Mouse (Mus musculus) midbrain, embryonic 13.5 days (tissue): ENCODE data around the gene Car8. TPM values are rescaled to one million over a fixed set of nuclear protein-coding genes. Genes with fewer than 3 reads are reported as not detected.

Experiments
- ATAC-seq: fragments of 200-750 bp; cut with Nextera tagmentation; 2 replicates; pipeline ENCODE4 v1.8.0; 2017; ENCODE audit warnings: mild to moderate bottlenecking, moderate TSS enrichment, moderate library complexity
- H3K27ac ChIP-seq: fragments of 300-500 bp; sonication (generic); 2 replicates; pipeline ENCODE4 v1.5.1; 2015; ENCODE audit warnings: inconsistent platforms, mild to moderate bottlenecking, moderate library complexity
- H3K27me3 ChIP-seq: fragments of 300-500 bp; sonication (generic); 2 replicates; pipeline ENCODE4 v1.6.1; 2015; ENCODE audit warnings: mild to moderate bottlenecking, inconsistent platforms
- H3K36me3 ChIP-seq: fragments of 300-500 bp; sonication (generic); 2 replicates; pipeline ENCODE4 v1.6.1; 2015; ENCODE audit warnings: mild to moderate bottlenecking, inconsistent platforms
- H3K4me1 ChIP-seq: fragments of 300-500 bp; sonication (generic); replicated peaks from 2 replicates; pipeline ENCODE4 v1.6.1; 2015; ENCODE audit warnings: inconsistent platforms
- H3K4me2 ChIP-seq: fragments of 300-500 bp; sonication (generic); replicated peaks from 2 replicates; pipeline ENCODE4 v1.6.1; 2015; ENCODE audit warnings: moderate library complexity, mild to moderate bottlenecking, inconsistent platforms
- H3K4me3 ChIP-seq: fragments of 300-500 bp; sonication (generic); replicated peaks from 2 replicates; pipeline ENCODE4 v1.5.1; 2015; ENCODE audit warnings: mild to moderate bottlenecking, inconsistent platforms
- H3K9ac ChIP-seq: fragments of 300-500 bp; sonication (generic); replicated peaks from 2 replicates; pipeline ENCODE4 v1.6.1; 2015; ENCODE audit warnings: mild to moderate bottlenecking, inconsistent platforms
- H3K9me3 ChIP-seq: fragments of 300-500 bp; sonication (generic); 2 replicates; pipeline ENCODE4 v1.6.1; 2016; ENCODE audit warnings: mild to moderate bottlenecking, inconsistent platforms
- WGBS: fragments of 180-500 bp; shearing (Covaris S2); methylation state at CpG from one replicate; pipeline ENCODE4 v1.1.7; 2015; 5-methylcytosine and 5-hydroxymethylcytosine counted together
- polyA plus RNA-seq: library from polyadenylated mRNA; unstranded; fragments of >200 nt; fragmentation: Nextera tagmentation; extraction: Ambion mirVana; gene quantifications from 2 replicates; pipeline ENCODE4 v1.2.1, GENCODE M21; 2015

Car8 gene
- polyA plus RNA-seq, 1 experiment from 2014 or later, result 1.5 TPM

DNA sequence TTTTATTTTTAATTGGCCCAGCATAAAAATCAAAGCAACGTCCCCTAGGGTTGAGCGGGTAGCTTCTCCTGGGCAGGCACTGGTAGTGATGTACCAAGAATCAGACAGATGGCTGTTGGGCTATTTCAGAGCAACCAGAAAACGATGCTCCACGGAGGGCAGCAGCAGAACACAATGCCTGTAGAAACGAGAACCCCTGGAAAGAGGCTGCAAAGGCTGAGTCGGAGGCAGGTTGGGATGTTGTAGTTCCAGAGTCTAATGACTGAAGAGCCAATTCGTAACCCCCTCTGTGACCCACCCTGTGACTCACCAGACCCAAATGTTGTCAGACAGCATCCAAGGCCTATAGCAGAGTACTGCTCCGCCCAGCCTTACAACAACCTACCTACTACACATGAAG lies 19.9 kb downstream of the Car8 start:
- Histone ChIP-seq H3K4me1 (no peaks in the 10 kb centered on the region), H3K27ac (no peak overlapping the region), H3K4me3 (no peak overlapping the region), H3K9me3 (no peaks in the 10 kb centered on the region), H3K4me2 (no peak overlapping the region), H3K36me3 (no peaks in the 10 kb centered on the region), H3K9ac (no peak overlapping the region), H3K27me3 (no peaks in the 10 kb centered on the region)
- ATAC-seq, result no peak
- WGBS, result 92% methylated on average over 8 of the region's 8 CpGs

DNA sequence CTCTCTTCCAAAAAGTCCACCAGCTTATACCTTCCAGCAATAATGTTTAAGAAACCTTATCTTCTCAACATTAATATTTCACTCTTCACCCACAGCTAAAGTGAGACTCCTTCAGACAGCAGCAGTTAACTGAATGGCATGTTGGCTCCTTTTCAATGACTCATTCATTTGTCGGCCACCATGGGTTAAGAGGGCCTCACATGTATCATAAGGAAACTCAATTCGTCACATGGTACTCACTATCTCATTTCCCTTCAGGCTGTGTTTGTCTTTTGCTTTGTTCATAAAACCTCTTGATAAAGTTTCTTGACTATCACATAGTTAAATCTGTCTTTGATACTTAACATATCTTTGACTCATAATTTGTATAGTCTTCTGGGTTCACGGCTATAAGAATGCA lies 20.8 kb downstream of the Car8 start:
- H3K27ac ChIP-seq, result no peak overlapping the region
- H3K27me3 ChIP-seq, result no peaks in the 10 kb centered on the region
- H3K36me3 ChIP-seq, result no peaks in the 10 kb centered on the region
- H3K4me3 ChIP-seq, result no peak overlapping the region
- H3K9ac ChIP-seq, result no peak overlapping the region
- ATAC-seq, result no peak
- no peaks in the 10 kb centered on the region for H3K4me1 ChIP-seq
- WGBS, result 86% methylated on average over 3 of the region's 3 CpGs
- no peaks in the 10 kb centered on the region for H3K9me3 ChIP-seq
- H3K4me2 ChIP-seq, result no peak overlapping the region

DNA sequence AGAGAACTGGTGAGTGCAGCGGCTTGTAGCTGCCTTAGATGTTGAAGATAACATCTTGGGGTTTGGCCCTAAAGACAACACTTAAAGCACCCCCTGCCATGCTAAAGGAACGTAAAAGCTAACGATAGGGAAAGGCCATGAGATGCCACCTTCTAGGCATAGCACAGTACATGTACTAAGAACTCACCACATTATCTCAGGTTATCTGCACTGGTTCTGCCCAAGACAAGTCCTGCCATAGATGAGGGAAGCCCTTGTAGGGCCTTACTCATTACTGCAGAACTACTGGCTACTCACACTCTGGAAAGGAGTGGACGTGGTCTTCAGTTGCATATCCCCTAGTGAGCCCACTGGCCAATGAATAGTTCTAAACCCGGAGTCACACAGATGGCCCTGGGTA lies 21.6 kb downstream of the Car8 start:
- 82% methylated on average over 5 of the region's 5 CpGs for WGBS
- no peak for ATAC-seq
- Histone ChIP-seq H3K27ac (no peak overlapping the region), H3K9ac (no peak overlapping the region), H3K4me3 (no peak overlapping the region), H3K36me3 (no peaks in the 10 kb centered on the region), H3K4me1 (no peaks in the 10 kb centered on the region), H3K27me3 (no peaks in the 10 kb centered on the region), H3K4me2 (no peak overlapping the region), H3K9me3 (no peaks in the 10 kb centered on the region)

DNA sequence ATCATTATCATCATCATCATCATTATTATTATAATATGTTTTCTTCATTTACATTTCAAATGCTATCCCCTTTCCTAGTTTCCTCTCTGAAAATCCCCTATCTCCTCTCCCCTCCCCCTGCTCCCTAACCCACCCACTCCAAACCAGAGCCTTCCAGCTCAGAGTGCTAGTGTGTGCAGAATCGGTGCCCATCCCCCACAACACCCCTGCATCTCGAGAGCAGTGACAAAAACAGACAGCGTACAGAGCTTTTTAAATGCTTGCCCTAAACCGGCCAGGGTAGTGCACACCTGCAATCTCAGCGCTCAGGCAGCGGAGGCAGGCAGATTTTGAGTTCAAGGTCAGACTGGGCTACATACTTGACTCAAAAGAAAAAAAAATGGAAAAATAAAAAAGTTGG lies 22.3 kb downstream of the Car8 start:
- H3K27me3 ChIP-seq, result no peaks in the 10 kb centered on the region
- no peak overlapping the region for H3K9ac ChIP-seq
- H3K27ac ChIP-seq, result no peak overlapping the region
- H3K4me2 ChIP-seq, result no peak overlapping the region
- H3K9me3 ChIP-seq, result no peaks in the 10 kb centered on the region
- H3K4me1 ChIP-seq, result no peaks in the 10 kb centered on the region
- H3K4me3 ChIP-seq, result no peak overlapping the region
- peak; percentile 63; the same call in 1 of the 2 replicates for ATAC-seq
- WGBS, result 26% methylated on average over 6 of the region's 6 CpGs
- no peaks in the 10 kb centered on the region for H3K36me3 ChIP-seq

DNA sequence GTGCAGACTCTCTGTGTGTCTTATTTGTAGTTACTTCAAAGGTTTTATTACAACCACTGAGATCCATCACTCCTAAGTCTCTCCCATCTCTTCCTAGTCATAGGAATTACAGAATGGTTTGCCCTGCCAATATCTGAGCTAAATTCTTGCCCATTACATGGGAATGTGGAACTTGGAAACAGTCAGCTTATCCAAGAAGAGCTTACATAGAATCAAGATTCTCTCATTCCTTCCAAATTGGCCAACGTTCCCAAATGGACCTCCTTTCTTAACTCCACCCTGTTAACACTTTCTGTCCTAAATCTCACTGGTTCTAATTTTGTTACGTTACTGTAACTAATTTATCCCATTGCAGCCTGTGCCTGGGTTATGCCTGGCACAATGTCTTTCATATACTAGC lies 25.2 kb downstream of the Car8 start:
- Histone ChIP-seq H3K27ac (no peak overlapping the region), H3K27me3 (no peaks in the 10 kb centered on the region), H3K9me3 (no peaks in the 10 kb centered on the region), H3K9ac (no peak overlapping the region), H3K36me3 (no peaks in the 10 kb centered on the region), H3K4me3 (no peak overlapping the region), H3K4me1 (no peaks in the 10 kb centered on the region), H3K4me2 (no peak overlapping the region)
- 89% methylated on average over 2 of the region's 2 CpGs for WGBS
- ATAC-seq, result no peak

DNA sequence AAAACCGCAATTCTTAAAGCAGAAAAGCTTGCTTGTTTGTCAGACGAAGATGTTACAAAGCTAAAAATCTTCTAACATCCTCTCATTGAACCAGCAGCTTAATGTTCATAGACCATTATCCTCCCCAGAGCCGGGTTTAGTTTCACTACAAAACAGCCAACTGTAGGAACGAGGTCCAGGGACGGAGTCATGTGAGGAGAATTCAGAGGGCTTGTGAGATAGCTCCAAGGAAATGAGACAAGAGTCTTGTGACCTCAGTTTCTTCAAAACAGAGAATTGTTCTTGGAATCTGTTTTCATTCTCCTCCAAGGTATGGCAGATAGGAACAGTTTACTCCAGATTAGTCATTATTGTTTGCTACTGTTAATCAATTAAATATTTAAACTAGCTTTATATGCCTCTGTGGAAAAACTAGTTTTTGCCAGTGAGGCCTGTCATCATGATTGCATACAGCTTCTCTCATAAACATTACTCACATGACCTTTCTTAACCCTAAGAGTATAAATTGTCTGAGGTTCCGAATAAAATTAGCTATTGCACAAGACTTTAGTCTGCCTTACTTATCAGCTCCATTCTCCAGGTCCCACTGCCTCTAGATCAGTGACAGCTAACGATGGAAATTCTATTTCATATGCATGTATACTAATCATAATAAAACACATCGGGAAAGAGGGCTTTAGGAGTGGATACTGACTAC lies 25.8 kb downstream of the Car8 start:
- H3K27me3 ChIP-seq, result no peaks in the 10 kb centered on the region
- H3K9me3 ChIP-seq, result no peaks in the 10 kb centered on the region
- H3K4me3 ChIP-seq, result no peak overlapping the region
- no peak overlapping the region for H3K4me2 ChIP-seq
- no peak for ATAC-seq
- H3K9ac ChIP-seq, result no peak overlapping the region
- 77% methylated on average over 8 of the region's 8 CpGs for WGBS
- no peaks in the 10 kb centered on the region for H3K4me1 ChIP-seq
- H3K27ac ChIP-seq, result no peak overlapping the region
- no peaks in the 10 kb centered on the region for H3K36me3 ChIP-seq

DNA sequence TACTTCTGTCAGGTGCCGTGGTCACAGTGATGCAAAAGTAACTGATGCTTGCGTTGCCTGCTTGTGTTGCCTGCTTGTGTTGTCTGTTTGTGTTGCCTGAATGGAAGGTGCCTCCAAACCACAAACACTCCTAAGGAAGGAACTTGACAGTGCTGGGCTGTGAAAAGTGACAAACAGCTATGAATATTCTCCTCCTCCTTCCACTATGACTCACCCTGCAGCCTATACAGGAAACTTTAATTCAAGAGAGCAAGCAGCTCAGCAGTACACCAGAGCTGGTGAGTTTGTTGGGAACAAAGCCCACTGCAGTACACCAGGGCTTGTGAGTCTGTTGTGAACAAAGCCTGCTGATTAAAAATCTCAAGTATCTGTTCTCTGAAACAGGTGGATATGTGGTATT lies 28.4 kb downstream of the Car8 start:
- Histone ChIP-seq H3K4me1 (no peaks in the 10 kb centered on the region), H3K9ac (no peak overlapping the region), H3K9me3 (no peaks in the 10 kb centered on the region), H3K27ac (no peak overlapping the region), H3K36me3 (no peaks in the 10 kb centered on the region), H3K4me2 (no peak overlapping the region), H3K27me3 (no peaks in the 10 kb centered on the region), H3K4me3 (no peak overlapping the region)
- WGBS, result 92% methylated on average over 2 of the region's 2 CpGs
- no peak for ATAC-seq

DNA sequence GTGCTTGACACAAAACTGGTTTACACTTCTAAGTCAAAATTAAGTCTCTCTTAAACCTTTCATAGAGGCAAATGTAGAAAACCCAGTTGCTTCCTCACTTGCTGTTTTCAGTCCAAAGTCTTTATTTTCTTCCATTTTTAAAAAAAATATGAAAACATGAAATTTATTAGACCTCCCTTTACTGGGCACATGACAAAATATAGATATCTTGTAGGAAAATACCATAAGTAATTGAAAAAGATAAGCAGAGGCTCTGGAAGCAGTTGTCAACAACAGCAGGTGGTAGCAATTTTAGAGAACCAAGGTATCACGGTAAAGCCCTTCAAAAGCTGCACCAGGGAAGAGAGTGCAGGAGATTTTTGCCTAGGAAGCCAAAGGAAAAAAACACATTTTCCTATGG lies 30.9 kb downstream of the Car8 start:
- Histone ChIP-seq H3K9me3 (no peaks in the 10 kb centered on the region), H3K27ac (no peak overlapping the region), H3K4me1 (no peaks in the 10 kb centered on the region), H3K27me3 (no peaks in the 10 kb centered on the region), H3K4me2 (no peak overlapping the region), H3K9ac (no peak overlapping the region), H3K36me3 (no peaks in the 10 kb centered on the region), H3K4me3 (no peak overlapping the region)
- no peak for ATAC-seq
- whole genome bisulfite sequencing, result 78% methylated on average over 1 of the region's 1 CpGs

DNA sequence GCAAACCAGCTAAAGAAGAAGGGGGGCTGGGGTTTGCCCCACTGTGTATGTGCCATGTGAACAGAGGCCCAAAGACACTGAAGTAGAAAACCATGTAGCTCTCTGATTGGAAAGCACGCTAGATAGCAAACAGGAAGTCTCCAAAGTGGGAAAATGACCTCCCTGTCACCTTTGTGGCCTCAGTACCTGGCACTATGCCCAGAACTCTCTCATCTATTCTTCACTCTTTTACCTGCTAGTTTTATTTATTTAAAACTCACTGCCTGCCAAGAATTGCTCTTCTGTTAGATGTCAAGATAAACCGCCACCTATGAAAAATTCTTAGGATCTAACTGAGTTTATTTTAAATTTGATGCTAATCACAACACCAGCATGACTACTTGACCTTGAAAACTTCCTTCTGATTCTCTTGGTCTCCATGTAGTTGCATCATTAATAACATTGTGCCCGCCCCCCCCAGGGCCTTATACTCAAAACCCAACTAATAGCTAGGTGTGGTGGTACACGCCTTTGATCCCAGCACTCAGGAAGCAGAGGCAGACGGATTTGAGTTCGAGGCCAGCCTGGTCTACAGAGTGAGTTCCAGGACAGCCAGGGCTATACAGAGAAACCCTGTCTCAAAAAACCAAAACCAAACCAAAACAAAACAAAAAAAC lies 31.8 kb downstream of the Car8 start:
- Histone ChIP-seq H3K4me1 (no peaks in the 10 kb centered on the region), H3K4me2 (no peak overlapping the region)
- 84% methylated on average over 6 of the region's 6 CpGs for WGBS

DNA sequence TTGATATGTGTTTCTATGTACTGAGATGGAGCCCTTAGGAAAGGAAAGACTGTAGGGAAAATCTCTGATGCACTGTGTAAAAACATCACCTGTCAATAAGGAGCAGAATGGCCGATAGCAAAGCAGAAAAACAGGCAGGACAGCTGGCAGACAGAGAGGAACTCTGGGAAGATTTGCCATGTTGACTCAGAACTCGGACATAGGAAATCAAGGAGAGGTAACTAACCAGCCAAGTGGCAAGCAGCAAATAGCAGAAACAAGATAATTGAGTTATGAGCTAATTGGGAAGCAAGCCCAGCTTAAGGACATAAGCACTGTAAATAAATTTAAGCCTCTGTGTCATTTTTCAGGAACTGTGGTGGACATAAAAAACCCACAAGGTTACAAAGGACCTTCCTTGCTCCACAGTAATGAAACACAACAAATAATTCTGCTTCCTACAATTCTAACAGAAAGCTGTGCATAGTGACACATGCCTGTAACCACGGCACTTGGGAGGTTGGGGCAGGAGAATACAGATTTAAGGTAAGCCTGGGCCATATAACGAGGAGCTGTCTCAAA lies 33.7 kb downstream of the Car8 start:
- no peak for ATAC-seq
- Histone ChIP-seq H3K27me3 (no peaks in the 10 kb centered on the region), H3K27ac (no peak overlapping the region), H3K9ac (no peak overlapping the region), H3K4me1 (no peaks in the 10 kb centered on the region), H3K4me2 (no peak overlapping the region), H3K36me3 (no peaks in the 10 kb centered on the region), H3K4me3 (no peak overlapping the region), H3K9me3 (no peaks in the 10 kb centered on the region)
- 74% methylated on average over 4 of the region's 4 CpGs for WGBS

More for the DNA sequence above, 31.8 kb downstream of the Car8 start:
- Histone ChIP-seq H3K9ac (no peak overlapping the region), H3K9me3 (no peaks in the 10 kb centered on the region), H3K4me3 (no peak overlapping the region), H3K36me3 (no peaks in the 10 kb centered on the region), H3K27ac (no peak overlapping the region), H3K27me3 (no peaks in the 10 kb centered on the region)
- no peak for ATAC-seq

DNA sequence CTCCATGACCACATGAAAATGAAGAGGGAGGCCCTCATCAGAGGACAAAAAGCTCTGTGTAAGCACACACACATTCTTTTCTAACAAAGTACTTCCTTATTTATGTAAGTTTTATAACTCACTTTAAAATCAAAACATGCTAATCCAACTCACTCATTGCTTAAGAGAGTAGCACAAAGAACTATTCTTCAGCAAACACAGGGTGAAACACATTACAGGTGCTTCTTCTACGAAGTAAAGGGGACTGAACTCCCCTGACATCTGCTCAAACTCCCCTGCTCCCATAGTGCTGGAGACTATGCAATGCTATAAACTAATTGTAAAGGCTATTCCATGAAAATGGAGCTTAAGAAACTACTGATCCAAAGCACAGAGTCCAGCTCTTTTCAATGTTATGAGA lies 35.5 kb downstream of the Car8 start:
- H3K4me2 ChIP-seq, result no peak overlapping the region
- no peak overlapping the region for H3K4me3 ChIP-seq
- H3K4me1 ChIP-seq, result no peaks in the 10 kb centered on the region
- H3K9ac ChIP-seq, result no peak overlapping the region
- H3K36me3 ChIP-seq, result no peaks in the 10 kb centered on the region
- no peak for ATAC-seq
- H3K27me3 ChIP-seq, result no peaks in the 10 kb centered on the region
- H3K9me3 ChIP-seq, result no peaks in the 10 kb centered on the region
- 54% methylated on average over 1 of the region's 1 CpGs for WGBS
- no peak overlapping the region for H3K27ac ChIP-seq

DNA sequence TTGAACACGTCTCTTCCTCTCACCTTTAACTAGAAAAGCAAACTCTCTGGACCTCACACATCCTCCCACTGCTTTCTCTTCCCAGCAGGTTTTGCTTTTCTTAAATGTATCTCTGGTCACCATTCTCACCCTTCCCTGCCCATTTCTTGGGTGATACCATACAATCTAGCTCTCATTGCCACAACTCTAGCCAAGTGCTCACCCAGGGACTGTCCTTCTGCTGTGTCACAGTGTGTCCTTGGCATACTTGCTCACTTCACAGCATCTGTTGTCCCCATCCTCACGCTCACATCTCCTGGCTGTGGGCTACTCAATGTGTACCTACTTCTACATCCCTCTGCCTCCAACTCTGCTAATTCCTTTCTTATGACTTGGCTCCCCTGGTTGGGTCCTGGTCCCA lies 37.2 kb downstream of the Car8 start:
- H3K36me3 ChIP-seq, result no peaks in the 10 kb centered on the region
- H3K27ac ChIP-seq, result no peak overlapping the region
- no peaks in the 10 kb centered on the region for H3K4me1 ChIP-seq
- ATAC-seq, result no peak
- H3K9me3 ChIP-seq, result no peaks in the 10 kb centered on the region
- H3K9ac ChIP-seq, result no peak overlapping the region
- no peak overlapping the region for H3K4me2 ChIP-seq
- H3K4me3 ChIP-seq, result no peak overlapping the region
- no peaks in the 10 kb centered on the region for H3K27me3 ChIP-seq
- WGBS, result 91% methylated on average over 2 of the region's 2 CpGs
